Mouse (Mus musculus): ENCODE data around the gene Zfp511. TPM values are rescaled to one million over a fixed set of nuclear protein-coding genes. Genes with fewer than 3 reads are reported as not detected.

Zfp511 gene
- polyA plus RNA-seq, 1 experiment from 2014 or later = 39.8 TPM

GRCm38 (mm10) chr7:140058528-140058927 lies 22.3 kb downstream of the Zfp511 start:
- H3K27ac ChIP-seq (ENCODE audit: low read length) = no peak overlapping the region
- peak overlapping the region; percentile 49 for H3K4me3 ChIP-seq (ENCODE audit: low read length)
- H3K27me3 ChIP-seq (ENCODE audit: control insufficient read depth, insufficient read depth, low read depth, low read length) = peaks cover 80% of the 10 kb centered on the region
- peak overlapping the region; percentile 76 for H3K4me2 ChIP-seq (ENCODE audit: low read depth, low read length)
- ATAC-seq (ENCODE audit: low read depth) = no peak
- no peak overlapping the region; the same call in 1 of the 2 replicates for H3K9ac ChIP-seq (ENCODE audit: low read length)
- H3K36me3 ChIP-seq (ENCODE audit: control insufficient read depth, insufficient read depth, low read length) = no peaks in the 10 kb centered on the region
- WGBS = 24% methylated on average over 7 of the region's 7 CpGs
- H3K4me1 ChIP-seq (replicated peaks; ENCODE audit: control insufficient read depth, insufficient read depth, low read length) = peaks cover 11% of the 10 kb centered on the region
- no peaks in the 10 kb centered on the region for H3K9me3 ChIP-seq (ENCODE audit: control insufficient read depth, low read length)

- Histone ChIP-seq H3K4me3 (ENCODE audit: low read length) (no peak overlapping the region), H3K9me3 (ENCODE audit: control insufficient read depth, low read length) (no peaks in the 10 kb centered on the region), H3K27me3 (ENCODE audit: control insufficient read depth, insufficient read depth, low read depth, low read length) (peaks cover 84% of the 10 kb centered on the region), H3K36me3 (ENCODE audit: control insufficient read depth, insufficient read depth, low read length) (no peaks in the 10 kb centered on the region), H3K4me2 (ENCODE audit: low read depth, low read length) (no peak overlapping the region), H3K9ac (ENCODE audit: low read length) (no peak overlapping the region), H3K4me1 (replicated peaks; ENCODE audit: control insufficient read depth, insufficient read depth, low read length) (peaks cover 11% of the 10 kb centered on the region), H3K27ac (ENCODE audit: low read length) (no peak overlapping the region)
- no peak for ATAC-seq (ENCODE audit: low read depth)
- WGBS = 40% methylated on average over 4 of the region's 4 CpGs
Measured at GRCm38 (mm10) chr7:140059601-140060000, 23.4 kb downstream of the Zfp511 start.

- Histone ChIP-seq H3K4me1 (replicated peaks; ENCODE audit: control insufficient read depth, insufficient read depth, low read length) (peaks cover 11% of the 10 kb centered on the region), H3K27ac (ENCODE audit: low read length) (no peak overlapping the region), H3K4me3 (ENCODE audit: low read length) (peak overlapping the region; percentile 39), H3K9me3 (ENCODE audit: control insufficient read depth, low read length) (no peaks in the 10 kb centered on the region), H3K27me3 (ENCODE audit: control insufficient read depth, insufficient read depth, low read depth, low read length) (peaks cover 75% of the 10 kb centered on the region), H3K4me2 (ENCODE audit: low read depth, low read length) (peak overlapping the region; percentile 59), H3K36me3 (ENCODE audit: control insufficient read depth, insufficient read depth, low read length) (no peaks in the 10 kb centered on the region), H3K9ac (ENCODE audit: low read length) (no peak overlapping the region)
- peak; percentile 51 for ATAC-seq (ENCODE audit: low read depth)
- 2% methylated on average over 47 of the region's 47 CpGs for WGBS
Measured at GRCm38 (mm10) chr7:140060936-140061831, 25.0 kb downstream of the Zfp511 start.

GRCm38 (mm10) chr7:140061832-140062130 lies 25.6 kb downstream of the Zfp511 start:
- H3K9me3 ChIP-seq (ENCODE audit: control insufficient read depth, low read length) = no peaks in the 10 kb centered on the region
- H3K4me1 ChIP-seq (replicated peaks; ENCODE audit: control insufficient read depth, insufficient read depth, low read length) = peaks cover 11% of the 10 kb centered on the region
- no peaks in the 10 kb centered on the region for H3K36me3 ChIP-seq (ENCODE audit: control insufficient read depth, insufficient read depth, low read length)
- peaks cover 69% of the 10 kb centered on the region for H3K27me3 ChIP-seq (ENCODE audit: control insufficient read depth, insufficient read depth, low read depth, low read length)
- no peak overlapping the region for H3K9ac ChIP-seq (ENCODE audit: low read length)
- no peak for ATAC-seq (ENCODE audit: low read depth)
- H3K27ac ChIP-seq (ENCODE audit: low read length) = no peak overlapping the region
- peak overlapping the region; percentile 59 for H3K4me2 ChIP-seq (ENCODE audit: low read depth, low read length)
- WGBS = 3% methylated on average over 6 of the region's 6 CpGs
- H3K4me3 ChIP-seq (ENCODE audit: low read length) = no peak overlapping the region

GRCm38 (mm10) chr7:140062307-140062706 lies 26.1 kb downstream of the Zfp511 start:
- no peak overlapping the region for H3K9ac ChIP-seq (ENCODE audit: low read length)
- no peaks in the 10 kb centered on the region for H3K9me3 ChIP-seq (ENCODE audit: control insufficient read depth, low read length)
- H3K27ac ChIP-seq (ENCODE audit: low read length) = no peak overlapping the region
- H3K4me3 ChIP-seq (ENCODE audit: low read length) = no peak overlapping the region
- WGBS = 17% methylated on average over 11 of the region's 11 CpGs
- H3K4me2 ChIP-seq (ENCODE audit: low read depth, low read length) = no peak overlapping the region
- no peak for ATAC-seq (ENCODE audit: low read depth)
- H3K36me3 ChIP-seq (ENCODE audit: control insufficient read depth, insufficient read depth, low read length) = no peaks in the 10 kb centered on the region
- H3K4me1 ChIP-seq (replicated peaks; ENCODE audit: control insufficient read depth, insufficient read depth, low read length) = peaks cover 11% of the 10 kb centered on the region
- H3K27me3 ChIP-seq (ENCODE audit: control insufficient read depth, insufficient read depth, low read depth, low read length) = peaks cover 64% of the 10 kb centered on the region

GRCm38 (mm10) chr7:140063092-140063491 lies 26.9 kb downstream of the Zfp511 start:
- no peak overlapping the region for H3K4me2 ChIP-seq (ENCODE audit: low read depth, low read length)
- no peak overlapping the region for H3K27ac ChIP-seq (ENCODE audit: low read length)
- H3K27me3 ChIP-seq (ENCODE audit: control insufficient read depth, insufficient read depth, low read depth, low read length) = peaks cover 56% of the 10 kb centered on the region
- WGBS = 16% methylated on average over 7 of the region's 7 CpGs
- no peak for ATAC-seq (ENCODE audit: low read depth)
- peaks cover 9% of the 10 kb centered on the region for H3K4me1 ChIP-seq (replicated peaks; ENCODE audit: control insufficient read depth, insufficient read depth, low read length)
- H3K36me3 ChIP-seq (ENCODE audit: control insufficient read depth, insufficient read depth, low read length) = no peaks in the 10 kb centered on the region
- no peak overlapping the region for H3K4me3 ChIP-seq (ENCODE audit: low read length)
- H3K9me3 ChIP-seq (ENCODE audit: control insufficient read depth, low read length) = no peaks in the 10 kb centered on the region
- no peak overlapping the region for H3K9ac ChIP-seq (ENCODE audit: low read length)

- Histone ChIP-seq H3K27ac (ENCODE audit: low read length) (no peak overlapping the region), H3K36me3 (ENCODE audit: control insufficient read depth, insufficient read depth, low read length) (no peaks in the 10 kb centered on the region), H3K27me3 (ENCODE audit: control insufficient read depth, insufficient read depth, low read depth, low read length) (peaks cover 19% of the 10 kb centered on the region), H3K4me2 (ENCODE audit: low read depth, low read length) (no peak overlapping the region), H3K9ac (ENCODE audit: low read length) (no peak overlapping the region), H3K4me1 (replicated peaks; ENCODE audit: control insufficient read depth, insufficient read depth, low read length) (no peaks in the 10 kb centered on the region), H3K9me3 (ENCODE audit: control insufficient read depth, low read length) (no peaks in the 10 kb centered on the region), H3K4me3 (ENCODE audit: low read length) (no peak overlapping the region)
- no peak for ATAC-seq (ENCODE audit: low read depth)
- 57% methylated on average over 6 of the region's 6 CpGs for WGBS
Measured at GRCm38 (mm10) chr7:140067397-140067796, 31.2 kb downstream of the Zfp511 start.

GRCm38 (mm10) chr7:140070042-140070711 lies 34.0 kb downstream of the Zfp511 start:
- Histone ChIP-seq H3K4me2 (ENCODE audit: low read depth, low read length) (peak overlapping the region; percentile 58), H3K4me3 (ENCODE audit: low read length) (peak overlapping the region; percentile 38), H3K9ac (ENCODE audit: low read length) (peak overlapping the region; percentile 54; the same call in 1 of the 2 replicates), H3K4me1 (replicated peaks; ENCODE audit: control insufficient read depth, insufficient read depth, low read length) (no peaks in the 10 kb centered on the region), H3K9me3 (ENCODE audit: control insufficient read depth, low read length) (no peaks in the 10 kb centered on the region), H3K27me3 (ENCODE audit: control insufficient read depth, insufficient read depth, low read depth, low read length) (peaks cover 6% of the 10 kb centered on the region), H3K27ac (ENCODE audit: low read length) (no peak overlapping the region), H3K36me3 (ENCODE audit: control insufficient read depth, insufficient read depth, low read length) (no peaks in the 10 kb centered on the region)
- peak; percentile 59 for ATAC-seq (ENCODE audit: low read depth)
- WGBS = 20% methylated on average over 35 of the region's 39 CpGs

- H3K9me3 ChIP-seq (ENCODE audit: control insufficient read depth, low read length) = no peaks in the 10 kb centered on the region
- ATAC-seq (ENCODE audit: low read depth) = no peak
- H3K4me3 ChIP-seq (ENCODE audit: low read length) = no peak overlapping the region
- no peak overlapping the region for H3K9ac ChIP-seq (ENCODE audit: low read length)
- H3K4me1 ChIP-seq (replicated peaks; ENCODE audit: control insufficient read depth, insufficient read depth, low read length) = no peaks in the 10 kb centered on the region; the same call in 1 of the 2 replicates
- no peak overlapping the region for H3K4me2 ChIP-seq (ENCODE audit: low read depth, low read length)
- no peaks in the 10 kb centered on the region for H3K36me3 ChIP-seq (ENCODE audit: control insufficient read depth, insufficient read depth, low read length)
- H3K27me3 ChIP-seq (ENCODE audit: control insufficient read depth, insufficient read depth, low read depth, low read length) = peaks cover 37% of the 10 kb centered on the region
- H3K27ac ChIP-seq (ENCODE audit: low read length) = no peak overlapping the region
- 65% methylated on average over 6 of the region's 6 CpGs for WGBS
Measured at GRCm38 (mm10) chr7:140077698-140078097, 41.5 kb downstream of the Zfp511 start.
